Mouse (Mus musculus) cerebellum, adult 11-12 months (tissue): ENCODE measurements around the gene Sik3.
A peak's percentile ranks its signal among the peaks of the same experiment; 100 is the strongest.

Source experiments
- DNase-seq: peaks from one replicate; pipeline ENCODE4 v3.0.0; 2022

Gene Sik3

GRCm38 (mm10) chr9:46016417-46016816 lies 3.8 kb downstream of the Sik3 start:
- no peak for DNase-seq

GRCm38 (mm10) chr9:46018316-46018715 lies 5.7 kb downstream of the Sik3 start:
- DNase-seq, result no peak

- no peak for DNase-seq
Observed at GRCm38 (mm10) chr9:46019975-46020374, 7.4 kb downstream of the Sik3 start.

- DNase-seq, result no peak
Observed at GRCm38 (mm10) chr9:46023591-46023990, 11.0 kb downstream of the Sik3 start.

GRCm38 (mm10) chr9:46026058-46026849 lies 13.6 kb downstream of the Sik3 start:
- DNase-seq, result peak; percentile 57

- DNase-seq, result no peak
Observed at GRCm38 (mm10) chr9:46027994-46028393, 15.4 kb downstream of the Sik3 start.

- DNase-seq, result no peak
Observed at GRCm38 (mm10) chr9:46029534-46029933, 16.9 kb downstream of the Sik3 start.

- no peak for DNase-seq
Observed at GRCm38 (mm10) chr9:46030184-46030583, 17.6 kb downstream of the Sik3 start.

- DNase-seq, result no peak
Observed at GRCm38 (mm10) chr9:46030968-46031367, 18.3 kb downstream of the Sik3 start.

GRCm38 (mm10) chr9:46032190-46032589 lies 19.6 kb downstream of the Sik3 start:
- no peak for DNase-seq

GRCm38 (mm10) chr9:46033058-46033457 lies 20.4 kb downstream of the Sik3 start:
- DNase-seq, result no peak

- DNase-seq, result no peak
Observed at GRCm38 (mm10) chr9:46033862-46034261, 21.2 kb downstream of the Sik3 start.

GRCm38 (mm10) chr9:46035290-46035871 lies 22.8 kb downstream of the Sik3 start:
- no peak for DNase-seq

GRCm38 (mm10) chr9:46036881-46037280 lies 24.3 kb downstream of the Sik3 start:
- no peak for DNase-seq

GRCm38 (mm10) chr9:46038786-46039185 lies 26.2 kb downstream of the Sik3 start:
- no peak for DNase-seq

- no peak for DNase-seq
Observed at GRCm38 (mm10) chr9:46041186-46041585, 28.6 kb downstream of the Sik3 start.

- DNase-seq, result no peak
Observed at GRCm38 (mm10) chr9:46042387-46042786, 29.8 kb downstream of the Sik3 start.

- no peak for DNase-seq
Observed at GRCm38 (mm10) chr9:46043626-46044025, 31.0 kb downstream of the Sik3 start.

- DNase-seq, result no peak
Observed at GRCm38 (mm10) chr9:46046724-46047517, 34.3 kb downstream of the Sik3 start.

- DNase-seq, result no peak
Observed at GRCm38 (mm10) chr9:46049525-46049924, 36.9 kb downstream of the Sik3 start.

GRCm38 (mm10) chr9:46050203-46050602 lies 37.6 kb downstream of the Sik3 start:
- DNase-seq, result no peak

- peak; percentile 56 for DNase-seq
Observed at GRCm38 (mm10) chr9:46053014-46053666, 40.5 kb downstream of the Sik3 start.

GRCm38 (mm10) chr9:46058065-46058464 lies 45.4 kb downstream of the Sik3 start:
- DNase-seq, result no peak
